Mouse (Mus musculus): ENCODE results near the gene Apip. TPM values are rescaled to one million over a fixed set of nuclear protein-coding genes. Genes with fewer than 3 reads are reported as not detected.

Gene Apip
- 10 to 100 TPM; 15.3 to 41.6 TPM for polyA plus RNA-seq (2012; fragmentation: generic; extraction: Trizol)

GRCm38 (mm10) chr2:103073219-103073982 is at the start of gene Apip, which contains the start of gene Pdhx:
Gene Apip, plus strand, starts transcription at chr2:103073675.
Gene Pdhx, minus strand, starts transcription at chr2:103073513.

Other genes starting within 250 kb of the Apip start
- gene Cd44, start 172.0 kb upstream of the Apip start, polyA plus RNA-seq (2012; fragmentation: generic; extraction: Trizol): 10 to 100 TPM; 14.5 to 16.2 TPM
- gene Pdhx, start 162 bp upstream of the Apip start, polyA plus RNA-seq (2012; fragmentation: generic; extraction: Trizol): 1 to 10 TPM; 3.5 to 7.4 TPM
- not detected for gene Ehf, start 229.6 kb downstream of the Apip start, polyA plus RNA-seq (2012; fragmentation: generic; extraction: Trizol)